Mouse (Mus musculus) lung, embryonic 16.5 days (tissue): ENCODE measurements around the gene Ephb2. TPM values are rescaled to one million over a fixed set of nuclear protein-coding genes. Genes with fewer than 3 reads are reported as not detected.

ENCODE experiments used
- ATAC-seq: fragments of 200-750 bp; cut with Nextera tagmentation; 2 replicates; pipeline ENCODE4 v1.8.0; 2017; ENCODE audit warnings: low read depth, mild to moderate bottlenecking, moderate library complexity
- H3K27ac ChIP-seq: fragments of 300-500 bp; sonication (generic); 2 replicates; pipeline ENCODE4 v1.5.1; 2014; ENCODE audit warnings: mild to moderate bottlenecking, control low read depth, low read length
- H3K27me3 ChIP-seq: fragments of 300-500 bp; sonication (generic); 2 replicates; pipeline ENCODE4 v1.6.1; 2014; ENCODE audit warnings: low read depth, low read length, mixed read lengths; ENCODE audit not compliant: control insufficient read depth, insufficient read depth
- H3K36me3 ChIP-seq: fragments of 300-500 bp; sonication (generic); 2 replicates; pipeline ENCODE4 v1.6.1; 2014; ENCODE audit warnings: low read length; ENCODE audit not compliant: control insufficient read depth, insufficient read depth
- H3K4me1 ChIP-seq: fragments of 300-500 bp; sonication (generic); replicated peaks from 2 replicates; pipeline ENCODE4 v1.6.1; 2014; ENCODE audit warnings: low read length, mixed read lengths; ENCODE audit not compliant: control insufficient read depth, insufficient read depth
- H3K4me2 ChIP-seq: fragments of 300-500 bp; sonication (generic); 2 replicates; pipeline ENCODE4 v1.6.1; 2014; ENCODE audit warnings: low read depth, low read length, control low read depth
- H3K4me3 ChIP-seq: fragments of 300-500 bp; sonication (generic); 2 replicates; pipeline ENCODE4 v1.5.1; 2014; ENCODE audit warnings: mild to moderate bottlenecking, low read length, control low read depth
- H3K9ac ChIP-seq: fragments of 300-500 bp; sonication (generic); 2 replicates; pipeline ENCODE4 v1.6.1; 2014; ENCODE audit warnings: low read length, control low read depth
- H3K9me3 ChIP-seq: fragments of 300-500 bp; sonication (generic); 2 replicates; pipeline ENCODE4 v1.6.1; 2016; ENCODE audit warnings: low read length; ENCODE audit not compliant: control insufficient read depth
- WGBS: fragments of 180-500 bp; shearing (Covaris S2); extraction: QIAGEN DNeasy Blood & Tissue Kit; methylation state at CpG from one replicate; pipeline ENCODE4 v1.1.7; 2014; 5-methylcytosine and 5-hydroxymethylcytosine counted together
- polyA plus RNA-seq: library from polyadenylated mRNA; unstranded; fragments of >200 nt; fragmentation: Nextera tagmentation; extraction: Ambion mirVana; gene quantifications from 2 replicates; pipeline ENCODE4 v1.2.1, GENCODE M21; 2015

The Ephb2 gene
- polyA plus RNA-seq, 1 experiment from 2014 or later: 1.5 TPM

DNA sequence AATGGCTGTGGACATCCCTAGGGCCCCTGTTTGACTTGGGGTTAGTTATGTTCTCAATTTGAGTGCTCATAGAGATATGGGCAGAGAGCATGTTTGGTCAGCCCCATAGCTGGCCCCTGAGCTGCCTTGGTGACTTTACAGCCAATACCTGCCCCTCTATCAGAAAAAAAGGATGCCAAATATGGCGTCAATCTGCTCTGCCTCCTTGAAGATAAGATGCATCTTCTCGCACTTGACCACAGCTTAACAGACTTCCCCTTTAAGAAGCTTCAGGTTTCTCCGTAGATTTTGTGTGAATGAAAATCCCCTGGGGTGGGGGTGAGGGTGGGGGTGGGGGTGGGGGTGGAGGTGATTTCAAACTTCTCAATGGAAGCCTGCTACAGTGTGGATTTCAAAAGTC, 177.9 kb downstream of the Ephb2 start:
- Histone ChIP-seq H3K27me3 (no peaks in the 10 kb centered on the region), H3K27ac (no peak overlapping the region), H3K9me3 (no peaks in the 10 kb centered on the region), H3K4me2 (no peak overlapping the region), H3K4me1 (no peaks in the 10 kb centered on the region), H3K36me3 (peaks cover 2% of the 10 kb centered on the region; the same call in 1 of the 2 replicates), H3K9ac (no peak overlapping the region), H3K4me3 (no peak overlapping the region)
- ATAC-seq: no peak
- 67% methylated on average over 3 of the region's 3 CpGs for WGBS

GRCm38 (mm10) chr4:136653692-136654234, 182.0 kb downstream of the Ephb2 start:
- H3K9me3 ChIP-seq: no peaks in the 10 kb centered on the region
- no peak overlapping the region for H3K4me3 ChIP-seq
- H3K9ac ChIP-seq: no peak overlapping the region
- no peak for ATAC-seq
- no peak overlapping the region for H3K27ac ChIP-seq
- WGBS: 74% methylated on average over 10 of the region's 10 CpGs
- peaks cover 1% of the 10 kb centered on the region; the same call in 1 of the 2 replicates for H3K36me3 ChIP-seq
- no peak overlapping the region for H3K4me2 ChIP-seq
- no peaks in the 10 kb centered on the region for H3K27me3 ChIP-seq
- no peaks in the 10 kb centered on the region; the same call in 1 of the 2 replicates for H3K4me1 ChIP-seq

GRCm38 (mm10) chr4:136653019-136653418, 182.8 kb downstream of the Ephb2 start:
- H3K36me3 ChIP-seq: no peaks in the 10 kb centered on the region
- WGBS: 67% methylated on average over 6 of the region's 6 CpGs
- ATAC-seq: no peak
- H3K4me1 ChIP-seq: no peaks in the 10 kb centered on the region; the same call in 1 of the 2 replicates
- H3K27me3 ChIP-seq: no peaks in the 10 kb centered on the region
- no peak overlapping the region for H3K9ac ChIP-seq
- H3K27ac ChIP-seq: no peak overlapping the region
- no peak overlapping the region for H3K4me3 ChIP-seq
- H3K4me2 ChIP-seq: no peak overlapping the region
- H3K9me3 ChIP-seq: no peaks in the 10 kb centered on the region

- no peak overlapping the region for H3K4me2 ChIP-seq
- H3K9ac ChIP-seq: no peak overlapping the region
- no peaks in the 10 kb centered on the region for H3K9me3 ChIP-seq
- H3K27me3 ChIP-seq: no peaks in the 10 kb centered on the region
- 66% methylated on average over 11 of the region's 11 CpGs for WGBS
- no peaks in the 10 kb centered on the region for H3K36me3 ChIP-seq
- no peak overlapping the region for H3K4me3 ChIP-seq
- H3K4me1 ChIP-seq: no peaks in the 10 kb centered on the region; the same call in 1 of the 2 replicates
- no peak overlapping the region for H3K27ac ChIP-seq
- ATAC-seq: no peak
Observed at GRCm38 (mm10) chr4:136652528-136652910, 183.3 kb downstream of the Ephb2 start.

DNA sequence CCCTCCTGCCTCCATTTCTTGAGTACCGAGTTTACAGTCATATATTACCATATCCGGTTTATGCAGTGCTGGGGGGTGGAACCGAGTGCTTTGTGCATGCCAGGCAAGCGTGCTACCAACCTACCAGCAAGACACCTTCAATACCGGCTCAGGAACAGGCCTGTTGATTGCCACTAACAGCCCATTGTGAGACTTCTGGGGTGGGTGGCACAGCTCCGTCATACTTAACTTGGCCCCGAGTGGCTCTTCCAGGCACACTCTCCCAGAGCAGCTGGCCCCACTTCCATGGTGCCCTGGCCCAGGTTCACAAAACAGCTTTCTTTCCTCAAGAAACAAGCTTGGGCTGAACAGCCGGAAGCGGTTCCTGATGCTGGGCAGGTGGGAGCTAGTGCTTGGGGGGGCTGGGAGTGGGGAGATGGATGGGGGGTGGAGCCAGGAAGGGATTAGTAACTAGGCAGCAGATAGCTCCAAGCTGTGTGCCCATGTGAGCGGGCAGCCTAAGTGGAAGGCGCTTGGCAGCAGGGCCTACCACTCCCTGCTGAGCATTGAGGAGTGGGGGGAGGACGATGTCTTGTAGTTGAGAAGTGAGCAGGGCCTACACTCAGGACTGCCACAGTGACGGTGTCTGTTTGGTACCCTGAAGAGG, 183.8 kb downstream of the Ephb2 start:
- ATAC-seq: no peak
- Histone ChIP-seq H3K27me3 (no peaks in the 10 kb centered on the region), H3K36me3 (no peaks in the 10 kb centered on the region), H3K9me3 (peaks cover 2% of the 10 kb centered on the region; the same call in 1 of the 2 replicates), H3K4me2 (no peak overlapping the region), H3K27ac (no peak overlapping the region), H3K4me1 (no peaks in the 10 kb centered on the region; the same call in 1 of the 2 replicates), H3K9ac (no peak overlapping the region), H3K4me3 (no peak overlapping the region)
- WGBS: 65% methylated on average over 13 of the region's 13 CpGs

GRCm38 (mm10) chr4:136651357-136651811, 184.4 kb downstream of the Ephb2 start:
- 0 out of 2 replicates have a peak, but pooled peaks have one; percentile 9 for ATAC-seq
- H3K4me1 ChIP-seq: no peaks in the 10 kb centered on the region; the same call in 1 of the 2 replicates
- H3K27ac ChIP-seq: no peak overlapping the region
- peaks cover 4% of the 10 kb centered on the region; the same call in 1 of the 2 replicates for H3K9me3 ChIP-seq
- no peak overlapping the region for H3K4me2 ChIP-seq
- 48% methylated on average over 3 of the region's 3 CpGs for WGBS
- H3K36me3 ChIP-seq: no peaks in the 10 kb centered on the region
- H3K4me3 ChIP-seq: no peak overlapping the region
- H3K9ac ChIP-seq: no peak overlapping the region
- no peaks in the 10 kb centered on the region for H3K27me3 ChIP-seq

GRCm38 (mm10) chr4:136650261-136650660, 185.5 kb downstream of the Ephb2 start:
- Histone ChIP-seq H3K4me2 (no peak overlapping the region), H3K9ac (no peak overlapping the region), H3K27me3 (no peaks in the 10 kb centered on the region), H3K4me3 (no peak overlapping the region), H3K27ac (no peak overlapping the region), H3K9me3 (peaks cover 4% of the 10 kb centered on the region; the same call in 1 of the 2 replicates), H3K36me3 (no peaks in the 10 kb centered on the region), H3K4me1 (no peaks in the 10 kb centered on the region; the same call in 1 of the 2 replicates)
- WGBS: 74% methylated on average over 8 of the region's 8 CpGs
- ATAC-seq: no peak

- WGBS: 29% methylated on average over 13 of the region's 13 CpGs
- no peak overlapping the region for H3K4me3 ChIP-seq
Observed at GRCm38 (mm10) chr4:136649480-136650196, 186.2 kb downstream of the Ephb2 start.

More at GRCm38 (mm10) chr4:136649480-136650196, 186.2 kb downstream of the Ephb2 start:
- H3K27ac ChIP-seq: no peak overlapping the region
- H3K27me3 ChIP-seq: no peaks in the 10 kb centered on the region
- ATAC-seq: peak; percentile 30; the same call in 1 of the 2 replicates
- no peaks in the 10 kb centered on the region for H3K36me3 ChIP-seq
- no peak overlapping the region for H3K9ac ChIP-seq
- peaks cover 4% of the 10 kb centered on the region; the same call in 1 of the 2 replicates for H3K9me3 ChIP-seq
- H3K4me2 ChIP-seq: 0 out of 2 replicates have a peak overlapping the region, but pooled peaks have one; percentile 13
- no peaks in the 10 kb centered on the region; the same call in 1 of the 2 replicates for H3K4me1 ChIP-seq
